Mouse (Mus musculus) left cerebral cortex, adult 11 months (tissue): ENCODE results near the gene Asah2.

Source experiments
- DNase-seq: peaks from one replicate; pipeline ENCODE4 v3.0.0; 2022; ENCODE audit warnings: low spot score

Asah2 gene

GRCm38 (mm10) chr19:31971998-31972397 lies 136.0 kb downstream of the Asah2 start:
- peak; percentile 55 for DNase-seq

- DNase-seq, result no peak
These were observed 136.6 kb downstream of the Asah2 start for GRCm38 (mm10) chr19:31971405-31971804.

DNA sequence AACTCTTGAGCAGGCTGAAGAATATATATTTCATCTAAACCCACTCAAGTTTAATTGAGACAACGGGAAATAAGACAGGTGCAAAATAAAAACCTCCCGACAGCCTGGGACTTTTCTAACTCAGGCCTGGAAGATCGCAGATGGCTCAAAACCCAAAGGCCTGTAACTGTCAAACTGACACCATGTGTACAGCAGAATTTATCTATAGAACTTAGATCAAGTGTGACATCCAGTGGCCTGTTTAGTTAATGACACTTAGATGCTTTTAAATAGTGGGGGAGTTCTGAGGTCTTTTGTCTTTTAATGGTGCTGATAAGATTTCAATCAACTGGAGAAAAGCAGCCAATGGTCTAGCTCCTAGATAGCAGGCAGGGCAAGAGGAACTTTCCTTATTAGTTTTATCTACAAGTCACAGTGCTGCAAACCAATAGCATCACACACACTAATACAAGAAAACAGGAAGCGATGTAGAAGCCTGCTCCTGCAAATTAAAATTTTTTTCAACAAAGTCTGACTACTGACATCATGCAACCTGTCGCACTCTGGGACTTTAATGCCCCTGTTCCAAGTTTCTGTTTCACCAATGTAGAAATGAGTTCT lies 140.0 kb downstream of the Asah2 start:
- no peak for DNase-seq

DNA sequence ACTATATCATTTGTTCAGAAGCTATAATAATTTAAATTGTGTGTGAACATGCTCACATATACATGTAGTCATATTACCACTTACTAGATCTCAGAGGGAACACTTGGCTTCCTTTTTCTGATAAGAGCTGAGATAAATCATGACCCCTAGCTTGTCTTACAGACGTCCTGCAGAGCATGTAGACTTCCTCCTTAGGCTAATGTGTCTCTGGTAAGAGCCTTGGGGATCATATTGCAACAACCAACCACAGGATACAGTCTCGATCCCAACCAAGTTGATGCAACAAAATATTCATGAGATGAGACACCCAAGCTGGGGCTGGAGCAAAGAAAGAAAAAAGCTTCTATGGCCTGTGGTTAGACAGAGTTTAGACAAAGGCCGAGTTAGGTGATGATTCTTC lies 144.9 kb downstream of the Asah2 start:
- no peak for DNase-seq

- DNase-seq, result no peak
These were observed 147.6 kb downstream of the Asah2 start for GRCm38 (mm10) chr19:31960434-31960833.

- no peak for DNase-seq
These were observed 151.7 kb downstream of the Asah2 start for GRCm38 (mm10) chr19:31956359-31956758.

GRCm38 (mm10) chr19:31954696-31955095 lies 153.3 kb downstream of the Asah2 start:
- no peak for DNase-seq

DNA sequence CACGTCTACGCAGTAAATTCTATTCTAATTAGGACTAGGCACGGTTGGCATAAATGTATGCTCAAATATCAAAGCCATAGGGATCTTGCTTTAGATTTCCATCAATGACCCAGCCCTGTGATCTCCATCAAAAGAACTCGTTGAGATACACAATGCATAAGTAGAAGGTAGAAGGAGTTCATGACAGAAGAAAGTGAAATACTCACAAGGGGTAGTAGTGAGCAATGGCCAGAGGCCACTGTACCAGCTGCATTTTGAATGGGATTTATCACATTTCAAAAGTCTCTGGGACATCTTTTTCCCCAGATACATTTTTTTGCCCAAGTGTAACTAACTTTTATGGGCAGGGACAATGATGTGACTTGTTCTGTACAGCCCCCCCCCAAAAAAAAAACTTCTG lies 153.7 kb downstream of the Asah2 start:
- DNase-seq, result no peak

- DNase-seq, result no peak
These were observed 154.2 kb downstream of the Asah2 start for GRCm38 (mm10) chr19:31953799-31954198.

GRCm38 (mm10) chr19:31950793-31951489 lies 157.1 kb downstream of the Asah2 start:
- no peak for DNase-seq
